Mouse (Mus musculus): Measurements from ENCODE around the gene Cd200r2. TPM values are rescaled to one million over a fixed set of nuclear protein-coding genes. Genes with fewer than 3 reads are reported as not detected.
"Not testable (repeated sequence)": the region's sequence is repeated elsewhere in the genome, so short reads cannot be mapped to it uniquely, and the experiment has no call there.

The Cd200r2 gene
- 0.12 and 0.13 TPM in 2 replicates for polyA plus RNA-seq (2015; fragmentation: Nextera tagmentation; extraction: Ambion mirVana)

DNA sequence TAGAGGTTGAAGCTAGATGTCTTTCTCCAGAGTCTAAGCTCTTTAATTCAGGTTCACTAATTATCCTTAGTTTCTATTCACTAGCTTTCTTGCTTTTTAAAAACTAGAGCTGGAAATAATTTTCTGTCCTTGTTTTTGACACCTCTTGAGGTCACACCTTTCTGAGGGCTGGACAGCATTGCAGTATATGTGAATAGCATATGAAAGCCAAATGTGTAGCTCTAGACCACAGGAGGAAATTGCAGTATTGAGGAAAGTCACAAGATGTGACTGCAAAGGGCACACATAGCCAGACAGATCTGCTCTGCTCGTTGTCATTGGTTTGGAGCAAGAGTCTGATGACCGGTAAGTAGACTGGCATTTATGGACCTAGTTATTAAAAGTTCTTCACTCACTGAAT, at the start of gene Cd200r2:
Gene Cd200r2, plus strand, starts transcription at position 301 of the 400 bp plus-strand sequence.
- no peaks in the 10 kb centered on the region for H3K27me3 ChIP-seq (ENCODE audit: insufficient read depth, low read length)
- TF ChIP-seq EP300 (IDR thresholded peaks at IDR 0.05; ENCODE audit: low read depth) (no peak), CTCF (IDR thresholded peaks at IDR 0.05; ENCODE audit: low read depth) (no peak)
- H3K9me3 ChIP-seq (ENCODE audit: low read length): no peaks in the 10 kb centered on the region
- WGBS (ENCODE audit: insufficient replicate concordance): 67% methylated on average over 2 of the region's 2 CpGs
- no peak within 1 kb of the TSS for H3K27ac ChIP-seq (ENCODE audit: low read depth)
- no peaks in the 10 kb centered on the region for H3K36me3 ChIP-seq (replicated peaks; ENCODE audit: insufficient read depth, low read length)
- no peak within 1 kb of the TSS for H3K4me2 ChIP-seq (ENCODE audit: low read depth, low read length)
- no peak within 1 kb of the TSS for H3K9ac ChIP-seq (replicated peaks)
- DNase-seq: no peak
- no peak for ATAC-seq
- no peak within 1 kb of the TSS for H3K4me3 ChIP-seq (ENCODE audit: low read depth, low read length)
- no peaks in the 10 kb centered on the region for H3K4me1 ChIP-seq (ENCODE audit: insufficient read depth)

DNA sequence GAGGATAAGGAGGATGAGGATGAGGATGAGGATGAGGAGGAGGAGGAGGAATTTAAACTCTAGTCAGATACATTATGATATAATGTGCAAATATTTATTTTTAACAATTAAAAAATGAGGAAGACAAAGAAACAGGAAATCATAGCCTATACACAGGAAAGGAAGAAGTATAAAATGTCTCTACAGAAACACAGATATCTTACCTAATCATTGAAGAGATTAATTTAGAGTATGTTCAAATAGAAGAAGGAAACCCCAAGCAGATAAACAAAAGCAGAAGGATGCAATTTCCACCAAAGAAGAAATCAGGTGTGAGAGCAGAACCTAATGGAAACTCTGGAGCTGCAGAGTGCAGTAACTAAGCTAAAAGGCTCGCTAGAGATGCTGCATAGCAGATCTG, 48.9 kb upstream of the Cd200r2 start:
- no peak for TF ChIP-seq EP300 (IDR thresholded peaks at IDR 0.05; ENCODE audit: low read depth)
- Histone ChIP-seq H3K27me3 (ENCODE audit: insufficient read depth, low read length) (no peaks in the 10 kb centered on the region), H3K9ac (replicated peaks) (no peak overlapping the region), H3K27ac (ENCODE audit: low read depth) (no peak overlapping the region), H3K4me1 (ENCODE audit: insufficient read depth) (no peaks in the 10 kb centered on the region), H3K9me3 (ENCODE audit: low read length) (no peaks in the 10 kb centered on the region), H3K4me2 (ENCODE audit: low read depth, low read length) (no peak overlapping the region), H3K4me3 (ENCODE audit: low read depth, low read length) (no peak overlapping the region), H3K36me3 (replicated peaks; ENCODE audit: insufficient read depth, low read length) (no peaks in the 10 kb centered on the region)
- WGBS (ENCODE audit: insufficient replicate concordance): 57% methylated on average over 1 of the region's 1 CpGs
- ATAC-seq (no peak), DNase-seq (no peak)

DNA sequence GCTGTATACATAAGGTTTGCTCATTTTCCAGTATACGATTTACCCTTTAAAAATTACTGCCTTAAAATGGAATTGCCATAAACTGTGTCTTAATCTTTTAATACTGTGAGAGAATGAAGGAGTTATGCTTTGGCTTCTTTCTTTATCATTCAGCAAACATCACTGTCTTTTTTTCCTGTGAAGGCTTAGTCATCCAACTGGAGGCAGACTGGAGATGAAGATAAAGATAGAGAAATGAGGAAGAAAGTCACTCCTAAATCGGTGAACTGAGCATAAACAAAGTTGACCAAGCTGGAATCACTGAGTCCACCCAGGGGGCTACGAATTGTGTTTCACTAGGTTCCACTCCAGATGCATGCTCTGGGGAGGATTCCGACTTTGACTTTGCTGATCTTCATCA, 46.4 kb upstream of the Cd200r2 start:
- Histone ChIP-seq H3K9me3 (ENCODE audit: low read length) (no peaks in the 10 kb centered on the region), H3K36me3 (replicated peaks; ENCODE audit: insufficient read depth, low read length) (no peaks in the 10 kb centered on the region), H3K4me2 (ENCODE audit: low read depth, low read length) (no peak overlapping the region), H3K27me3 (ENCODE audit: insufficient read depth, low read length) (no peaks in the 10 kb centered on the region), H3K4me3 (ENCODE audit: low read depth, low read length) (no peak overlapping the region), H3K4me1 (ENCODE audit: insufficient read depth) (no peaks in the 10 kb centered on the region), H3K9ac (replicated peaks) (no peak overlapping the region), H3K27ac (ENCODE audit: low read depth) (no peak overlapping the region)
- no peak for ATAC-seq
- TF ChIP-seq EP300 (IDR thresholded peaks at IDR 0.05; ENCODE audit: low read depth): no peak
- no peak for TF ChIP-seq CTCF (IDR thresholded peaks at IDR 0.05; ENCODE audit: low read depth)
- 45% methylated on average over 4 of the region's 4 CpGs for WGBS (ENCODE audit: insufficient replicate concordance)
- DNase-seq: no peak

DNA sequence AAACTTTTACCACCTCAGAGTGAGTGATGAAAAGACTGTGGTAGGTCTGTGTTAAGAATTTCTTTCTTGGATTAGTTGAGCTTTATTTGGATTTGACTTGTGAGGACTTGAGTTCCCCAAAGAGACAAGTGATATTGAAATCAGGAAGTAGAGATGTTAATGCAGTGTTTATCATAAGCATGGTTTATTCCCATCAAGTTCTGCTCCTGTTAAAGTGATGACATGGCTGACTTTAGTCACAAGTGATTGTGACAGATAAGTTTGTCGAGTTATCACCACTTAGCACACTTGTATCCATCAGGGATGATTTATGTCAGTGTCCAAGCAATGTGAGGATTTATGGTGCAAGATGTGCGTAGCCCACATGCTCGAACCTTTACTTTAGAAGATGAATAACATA, 34.6 kb upstream of the Cd200r2 start:
- ATAC-seq: no peak
- Histone ChIP-seq H3K4me2 (ENCODE audit: low read depth, low read length) (no peak overlapping the region), H3K9ac (replicated peaks) (no peak overlapping the region), H3K27me3 (ENCODE audit: insufficient read depth, low read length) (no peaks in the 10 kb centered on the region), H3K9me3 (ENCODE audit: low read length) (no peaks in the 10 kb centered on the region), H3K4me3 (ENCODE audit: low read depth, low read length) (no peak overlapping the region), H3K4me1 (ENCODE audit: insufficient read depth) (no peaks in the 10 kb centered on the region), H3K36me3 (replicated peaks; ENCODE audit: insufficient read depth, low read length) (no peaks in the 10 kb centered on the region), H3K27ac (ENCODE audit: low read depth) (no peak overlapping the region)
- no peak for DNase-seq
- TF ChIP-seq EP300 (IDR thresholded peaks at IDR 0.05; ENCODE audit: low read depth): no peak
- 48% methylated on average over 3 of the region's 3 CpGs for WGBS (ENCODE audit: insufficient replicate concordance)

DNA sequence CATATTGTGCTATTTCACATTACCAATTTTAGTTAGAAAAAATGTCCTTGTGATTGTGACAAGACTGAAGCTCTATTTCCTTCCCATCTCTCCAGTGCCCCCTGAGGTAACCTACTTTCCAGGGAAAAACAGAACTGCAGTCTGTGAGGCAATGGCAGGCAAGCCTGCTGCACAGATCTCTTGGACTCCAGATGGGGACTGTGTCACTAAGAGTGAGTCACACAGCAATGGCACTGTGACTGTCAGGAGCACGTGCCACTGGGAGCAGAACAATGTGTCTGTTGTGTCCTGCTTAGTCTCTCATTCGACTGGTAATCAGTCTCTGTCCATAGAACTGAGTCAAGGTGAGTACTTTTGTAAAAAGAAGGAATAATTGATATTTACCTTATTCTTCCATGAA, 33.7 kb upstream of the Cd200r2 start:
- H3K9ac ChIP-seq (replicated peaks); H3K27me3 ChIP-seq (ENCODE audit: insufficient read depth, low read length); H3K4me1 ChIP-seq (ENCODE audit: insufficient read depth); H3K9me3 ChIP-seq (ENCODE audit: low read length); H3K36me3 ChIP-seq (replicated peaks; ENCODE audit: insufficient read depth, low read length); ATAC-seq; H3K27ac ChIP-seq (ENCODE audit: low read depth); DNase-seq; H3K4me3 ChIP-seq (ENCODE audit: low read depth, low read length); H3K4me2 ChIP-seq (ENCODE audit: low read depth, low read length): not testable (repeated sequence)
- 44% methylated on average over 2 of the region's 2 CpGs for WGBS (ENCODE audit: insufficient replicate concordance)

DNA sequence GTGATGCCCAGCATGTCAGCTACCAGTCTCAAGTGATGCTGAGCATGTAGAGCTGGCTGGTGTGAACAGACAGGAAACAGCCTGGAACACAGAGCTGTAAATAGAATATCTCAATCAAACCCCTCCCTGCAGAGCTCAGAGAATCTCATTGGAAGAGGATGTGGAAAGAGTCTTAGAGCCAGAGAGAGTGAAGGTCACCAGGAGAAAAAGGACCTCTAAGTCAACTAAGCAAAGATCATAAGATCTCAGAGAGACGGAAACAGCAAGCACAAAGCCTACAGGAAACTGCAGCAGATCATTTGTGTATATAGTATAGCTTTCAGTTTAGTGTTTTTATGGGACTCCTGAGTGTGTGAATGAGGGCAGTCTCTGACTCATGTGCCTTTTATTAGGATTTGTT, 8.3 kb downstream of the Cd200r2 start:
- no peaks in the 10 kb centered on the region for H3K27me3 ChIP-seq (ENCODE audit: insufficient read depth, low read length)
- H3K4me1 ChIP-seq (ENCODE audit: insufficient read depth): no peaks in the 10 kb centered on the region
- no peak overlapping the region for H3K4me2 ChIP-seq (ENCODE audit: low read depth, low read length)
- no peak overlapping the region for H3K27ac ChIP-seq (ENCODE audit: low read depth)
- 52% methylated on average over 1 of the region's 1 CpGs for WGBS (ENCODE audit: insufficient replicate concordance)
- DNase-seq: no peak
- no peaks in the 10 kb centered on the region for H3K9me3 ChIP-seq (ENCODE audit: low read length)
- TF ChIP-seq EP300 (IDR thresholded peaks at IDR 0.05; ENCODE audit: low read depth) (no peak), CTCF (IDR thresholded peaks at IDR 0.05; ENCODE audit: low read depth) (no peak)
- H3K9ac ChIP-seq (replicated peaks): no peak overlapping the region
- H3K36me3 ChIP-seq (replicated peaks; ENCODE audit: insufficient read depth, low read length): no peaks in the 10 kb centered on the region
- ATAC-seq: no peak
- no peak overlapping the region for H3K4me3 ChIP-seq (ENCODE audit: low read depth, low read length)

DNA sequence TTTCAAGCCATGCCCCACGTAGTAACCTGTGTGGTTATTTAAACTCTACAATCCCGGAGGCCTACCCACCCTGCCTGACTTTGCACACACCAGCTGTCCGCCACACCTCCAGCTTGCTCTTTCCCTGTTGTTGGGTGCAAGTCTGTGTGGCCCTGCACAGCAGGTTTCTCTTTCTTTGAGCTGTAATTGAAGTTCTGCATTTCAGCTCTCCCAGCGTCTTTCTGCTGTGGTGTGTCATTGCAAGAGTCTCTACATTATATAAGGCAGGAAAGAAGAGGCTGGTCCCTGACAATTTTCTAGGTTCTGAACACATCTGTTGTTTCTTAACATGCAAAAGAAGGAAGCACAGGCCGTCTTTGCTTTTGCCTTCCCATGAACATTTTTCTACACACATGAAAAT, 9.7 kb downstream of the Cd200r2 start:
- H3K9me3 ChIP-seq (ENCODE audit: low read length): no peaks in the 10 kb centered on the region
- H3K4me2 ChIP-seq (ENCODE audit: low read depth, low read length): no peak overlapping the region
- H3K36me3 ChIP-seq (replicated peaks; ENCODE audit: insufficient read depth, low read length): no peaks in the 10 kb centered on the region
- ATAC-seq (no peak), DNase-seq (no peak)
- TF ChIP-seq EP300 (IDR thresholded peaks at IDR 0.05; ENCODE audit: low read depth) (no peak), CTCF (IDR thresholded peaks at IDR 0.05; ENCODE audit: low read depth) (no peak)
- H3K4me1 ChIP-seq (ENCODE audit: insufficient read depth): no peaks in the 10 kb centered on the region
- no peak overlapping the region for H3K9ac ChIP-seq (replicated peaks)
- 49% methylated on average over 5 of the region's 5 CpGs for WGBS (ENCODE audit: insufficient replicate concordance)
- no peak overlapping the region for H3K4me3 ChIP-seq (ENCODE audit: low read depth, low read length)
- 0 out of 2 replicates have a peak overlapping the region, but pooled peaks have one; percentile 7 for H3K27ac ChIP-seq (ENCODE audit: low read depth)
- no peaks in the 10 kb centered on the region for H3K27me3 ChIP-seq (ENCODE audit: insufficient read depth, low read length)
